Mouse (Mus musculus): ENCODE measurements around the gene Anks6.
A peak's percentile ranks its signal among the peaks of the same experiment; 100 is the strongest.

Anks6 gene

DNA sequence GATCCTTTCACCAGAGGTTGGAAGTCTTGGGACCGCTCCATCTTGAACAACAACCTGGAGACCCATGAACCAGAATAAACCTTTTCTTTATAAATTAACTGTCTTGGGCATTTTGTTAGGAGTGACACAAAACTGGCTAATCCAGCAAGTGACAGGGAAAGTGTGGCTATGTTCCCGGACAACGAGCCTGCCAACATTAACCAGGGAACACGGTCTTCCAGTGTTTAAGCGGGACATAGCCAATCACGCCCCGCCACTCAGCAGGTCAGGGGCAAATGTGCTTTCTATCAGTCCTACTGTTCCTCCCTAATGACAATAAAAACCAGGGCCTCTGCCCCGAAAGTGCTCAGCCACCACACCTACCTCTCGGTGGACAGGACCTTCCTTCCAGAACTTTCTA, 13.4 kb downstream of the Anks6 start:
- DNase-seq = no peak

DNA sequence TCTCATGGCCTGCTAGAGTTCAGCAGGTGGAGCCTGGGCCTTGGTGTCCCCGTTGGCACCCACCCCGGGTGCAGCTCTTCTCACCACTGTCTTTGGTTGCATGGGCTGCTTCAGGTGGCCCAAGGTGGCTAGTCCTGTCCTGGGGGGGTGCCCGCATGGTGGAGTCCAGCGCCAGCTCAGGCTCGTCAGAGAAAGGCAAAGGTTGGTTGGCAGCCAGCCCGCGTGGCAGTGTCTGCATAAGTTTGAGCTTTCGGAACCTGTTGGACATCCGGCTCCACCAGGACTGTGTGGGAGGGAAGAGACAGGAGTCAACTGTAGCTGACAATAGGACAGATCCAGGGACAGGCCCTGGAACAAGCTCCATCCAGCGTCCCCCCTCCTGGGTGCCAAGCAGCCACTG, 17.6 kb downstream of the Anks6 start:
- DNase-seq = no peak

- peak; percentile 86 for DNase-seq
Observed at GRCm38 (mm10) chr4:47037321-47037657, 19.9 kb downstream of the Anks6 start.

GRCm38 (mm10) chr4:47036486-47037320, 20.5 kb downstream of the Anks6 start:
- no peak for DNase-seq

GRCm38 (mm10) chr4:47035536-47035935, 21.7 kb downstream of the Anks6 start:
- no peak for DNase-seq

DNA sequence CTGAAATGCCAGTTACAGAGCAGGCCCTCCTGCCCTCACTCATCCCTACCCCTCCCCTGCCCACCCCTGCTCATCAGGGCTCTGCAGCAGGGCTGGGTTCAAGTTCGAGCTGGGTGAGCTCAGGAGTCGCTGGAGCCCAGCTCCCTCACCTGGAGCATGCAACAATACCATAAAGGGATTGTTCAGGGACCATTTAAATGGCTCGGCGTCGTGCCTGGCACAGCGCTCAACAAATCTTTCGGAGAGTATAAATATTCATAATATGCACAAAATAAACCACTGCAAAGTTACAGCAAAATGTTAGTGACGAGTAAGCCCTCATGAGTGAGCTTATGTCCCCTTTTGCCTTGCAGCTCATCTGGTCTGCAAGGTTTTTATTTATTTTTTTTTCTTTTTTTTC, 25.1 kb downstream of the Anks6 start:
- no peak for DNase-seq

- DNase-seq = no peak
Observed at GRCm38 (mm10) chr4:47028791-47029190, 28.4 kb downstream of the Anks6 start.

DNA sequence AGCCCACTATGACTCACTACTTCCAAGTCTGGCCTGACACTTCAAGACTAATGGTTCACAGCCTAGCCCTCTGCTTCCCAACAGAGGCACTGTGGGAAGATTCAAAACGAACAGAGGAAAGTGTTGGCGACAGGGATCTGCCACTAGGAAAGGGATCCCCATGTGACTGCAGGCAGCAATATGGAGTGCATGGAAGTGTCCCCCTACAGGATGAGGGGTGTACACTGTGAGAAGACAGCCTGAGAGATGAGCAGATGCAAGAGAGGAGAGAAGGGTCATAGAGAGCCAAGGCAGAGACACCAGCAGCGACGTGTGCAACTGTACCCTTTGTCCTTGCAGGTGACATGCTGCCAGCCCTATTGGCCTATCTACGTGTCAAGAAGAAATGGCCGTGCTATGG, 33.3 kb downstream of the Anks6 start:
- DNase-seq = no peak

- no peak for DNase-seq
Observed at GRCm38 (mm10) chr4:47022804-47023603, 34.2 kb downstream of the Anks6 start.

DNA sequence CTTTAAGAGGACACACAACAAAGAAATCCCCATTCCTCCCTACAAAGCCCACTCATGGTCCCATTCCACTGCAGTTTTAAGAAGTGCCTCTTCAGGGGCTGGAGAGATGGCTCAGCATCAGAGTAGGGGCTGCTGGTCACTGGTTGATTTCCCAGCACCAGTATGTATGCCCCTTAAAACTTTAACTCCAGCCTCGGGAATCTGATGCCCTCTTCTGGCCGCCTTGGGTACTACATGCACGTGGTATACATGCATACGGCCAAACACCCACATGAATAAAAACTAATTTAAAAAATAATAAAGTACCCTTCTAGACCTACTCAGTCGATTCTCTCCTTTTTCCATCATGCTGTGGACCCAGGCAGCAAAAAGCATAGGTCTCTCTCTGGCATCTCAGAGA, 36.7 kb downstream of the Anks6 start:
- peak; percentile 75 for DNase-seq

GRCm38 (mm10) chr4:47015156-47015555, 42.1 kb downstream of the Anks6 start:
- DNase-seq = peak; percentile 18

DNA sequence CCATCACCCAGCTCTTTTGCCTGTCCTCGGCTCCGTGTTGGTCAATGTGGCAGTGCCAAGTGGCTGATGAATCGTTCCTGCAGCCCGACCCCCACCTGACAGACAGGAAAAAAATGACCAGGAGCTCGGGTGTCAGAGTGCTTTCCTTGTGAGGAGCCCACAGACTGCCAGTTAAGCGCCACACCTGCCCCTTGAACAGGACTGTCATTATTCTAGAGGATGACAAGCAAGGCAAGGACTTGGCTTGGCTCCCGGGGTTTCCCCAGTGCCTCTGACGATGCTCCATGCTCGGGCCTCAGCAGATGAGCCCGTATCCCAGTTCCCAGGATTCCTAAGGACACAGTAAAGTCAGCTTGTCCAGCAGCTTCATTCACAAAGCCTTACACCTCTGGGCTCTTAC, 44.8 kb downstream of the Anks6 start:
- no peak for DNase-seq

DNA sequence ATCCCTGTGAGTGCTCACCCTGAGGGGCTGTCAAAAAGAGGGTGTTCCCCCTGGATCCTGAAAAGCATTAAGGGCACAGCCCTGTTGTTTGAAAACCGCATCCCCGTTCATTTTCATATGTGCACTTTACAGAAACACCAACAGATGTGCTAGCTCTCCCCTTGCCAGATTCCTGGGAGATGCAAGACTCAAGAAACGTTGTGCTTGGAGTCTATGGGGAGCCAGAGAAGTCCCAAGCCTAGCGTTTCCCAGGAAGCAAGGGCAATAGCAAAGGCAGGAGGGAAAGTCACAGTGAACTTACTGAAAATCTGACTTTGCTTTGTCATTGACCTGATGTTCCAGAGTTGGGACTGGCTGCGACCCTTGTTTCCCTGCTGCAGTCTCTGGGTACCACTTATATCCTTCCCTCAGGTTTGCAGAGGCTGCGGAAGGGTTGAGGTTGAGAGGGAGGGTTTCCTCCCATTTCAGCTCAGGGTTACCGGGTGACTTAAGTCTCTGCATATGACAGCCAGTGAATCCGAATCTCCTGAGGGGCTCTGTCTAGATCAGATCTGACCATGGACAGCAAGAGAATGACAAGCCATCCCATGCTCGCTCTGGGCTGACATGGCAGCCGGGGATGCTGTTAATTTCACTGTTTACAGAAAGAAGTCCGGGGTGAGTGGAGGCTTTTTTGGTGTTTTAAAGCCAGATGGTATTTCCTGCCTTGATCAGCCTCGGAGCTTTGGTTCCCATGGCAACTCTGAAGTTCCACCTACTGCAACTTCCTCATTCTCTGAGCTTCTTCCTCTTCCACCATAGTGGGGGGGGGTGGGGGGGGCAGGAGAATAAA, 46.6 kb downstream of the Anks6 start:
- peak; percentile 77 for DNase-seq

GRCm38 (mm10) chr4:47000626-47001395, 56.4 kb downstream of the Anks6 start:
- no peak for DNase-seq

DNA sequence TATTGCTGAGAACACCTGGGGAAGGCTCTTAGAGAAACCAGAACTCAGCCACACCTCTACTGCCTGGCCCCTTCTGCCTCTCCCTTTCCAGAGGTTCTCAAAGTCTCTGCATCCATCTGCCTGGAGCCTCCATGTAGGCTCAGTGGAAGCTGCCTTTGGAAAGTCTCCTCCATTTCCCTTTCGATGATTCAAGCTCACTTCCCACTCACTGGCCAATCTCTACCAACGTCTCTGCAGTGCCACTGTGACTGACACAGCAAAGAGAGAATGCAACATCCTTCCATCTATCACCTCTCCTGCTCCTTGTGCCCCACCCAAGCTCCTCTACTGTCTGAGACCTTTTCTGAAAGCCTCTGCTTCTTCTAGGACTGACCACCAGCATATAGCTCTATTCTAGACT, 59.3 kb downstream of the Anks6 start:
- DNase-seq = no peak

- peak; percentile 19 for DNase-seq
Observed at GRCm38 (mm10) chr4:46992827-46993473, 64.3 kb downstream of the Anks6 start.

- DNase-seq = no peak
Observed at GRCm38 (mm10) chr4:46991959-46992316, 65.3 kb downstream of the Anks6 start.

DNA sequence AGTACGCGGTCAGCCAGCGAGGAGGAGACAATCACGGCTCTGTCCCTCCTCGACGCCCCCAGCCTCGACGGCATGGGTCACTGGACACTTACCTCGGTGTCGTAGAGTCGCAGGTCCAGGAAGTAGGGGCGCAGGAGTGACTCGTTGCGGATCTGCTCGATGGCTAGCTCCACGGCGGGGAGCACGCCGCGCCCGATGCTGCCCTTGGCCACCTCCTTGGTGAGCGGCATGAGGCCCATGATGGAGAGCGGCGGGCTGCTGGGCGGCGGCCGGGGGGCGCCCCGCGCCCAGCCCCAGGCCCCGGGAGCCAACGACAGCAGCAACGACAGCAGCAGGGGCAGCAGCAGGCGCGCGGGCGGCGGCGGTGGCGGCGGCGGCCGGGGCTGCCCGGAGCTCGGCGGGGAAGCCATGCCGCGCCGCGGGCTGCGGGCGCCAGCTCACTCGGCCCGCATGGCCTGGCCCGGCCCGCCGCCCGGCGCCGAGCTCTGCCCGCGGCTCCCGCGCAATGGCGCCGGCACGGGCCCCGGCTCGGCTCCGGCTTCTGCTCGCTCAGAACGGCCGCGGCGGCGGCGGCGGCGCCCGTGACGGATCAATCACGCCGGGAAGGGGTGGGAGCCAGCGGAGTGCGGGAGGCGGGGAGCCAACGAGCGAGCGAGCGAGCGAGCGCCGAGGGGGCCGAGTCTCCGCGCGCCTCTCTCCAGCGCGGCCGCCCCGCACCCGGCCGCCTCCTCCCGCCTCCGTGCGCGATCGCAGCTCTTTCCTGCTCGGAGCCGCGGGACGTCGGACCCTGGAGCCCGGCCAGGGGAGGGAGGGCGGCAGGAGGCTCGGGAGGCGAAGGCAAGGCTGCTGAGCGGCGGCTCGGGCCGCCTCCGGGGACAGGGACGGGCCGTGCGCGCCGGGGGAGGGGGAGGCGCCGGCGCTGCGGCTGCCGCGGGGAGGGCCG, 65.9 kb downstream of the Anks6 start, which contains the start of gene Gabbr2:
Gene Gabbr2 (minus strand): TSS at position 858 of the 943 bp plus-strand sequence.
- DNase-seq = no peak

DNA sequence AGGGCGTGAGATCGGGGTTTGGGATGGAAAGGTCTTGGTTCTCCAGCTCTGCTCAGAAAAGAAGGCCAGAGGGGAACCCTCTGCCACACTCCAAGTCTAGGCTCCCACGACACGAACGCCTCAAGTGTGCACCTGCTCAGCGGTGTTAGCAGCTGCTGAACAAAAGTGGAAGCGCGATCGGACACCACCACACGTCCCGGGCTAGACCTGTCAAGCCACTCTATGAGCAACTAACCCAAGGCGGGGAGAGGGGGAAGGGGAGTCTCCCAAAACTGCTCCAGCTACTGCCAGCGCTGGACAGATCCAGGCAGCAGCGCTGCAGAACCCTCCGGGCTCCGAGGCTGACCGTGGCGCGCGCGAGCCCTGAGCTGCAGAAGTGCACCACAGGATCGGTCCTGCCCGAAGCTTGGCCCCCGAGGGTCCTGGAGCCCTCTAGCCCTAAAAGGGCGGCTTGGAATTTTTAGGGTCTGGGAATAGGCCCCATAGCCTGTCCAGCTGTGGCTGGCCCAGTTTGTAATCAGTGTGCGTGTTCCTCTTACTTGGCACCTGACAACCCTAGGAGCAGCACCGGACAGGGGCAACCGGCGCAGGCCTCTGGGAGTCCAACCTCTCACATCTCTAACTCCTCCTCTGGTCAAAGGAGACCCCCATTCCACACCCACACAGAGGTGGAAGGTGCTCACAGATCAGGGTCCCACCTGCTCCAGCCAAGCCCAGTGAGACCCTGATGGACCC, 66.8 kb downstream of the Anks6 start:
- DNase-seq = no peak

DNA sequence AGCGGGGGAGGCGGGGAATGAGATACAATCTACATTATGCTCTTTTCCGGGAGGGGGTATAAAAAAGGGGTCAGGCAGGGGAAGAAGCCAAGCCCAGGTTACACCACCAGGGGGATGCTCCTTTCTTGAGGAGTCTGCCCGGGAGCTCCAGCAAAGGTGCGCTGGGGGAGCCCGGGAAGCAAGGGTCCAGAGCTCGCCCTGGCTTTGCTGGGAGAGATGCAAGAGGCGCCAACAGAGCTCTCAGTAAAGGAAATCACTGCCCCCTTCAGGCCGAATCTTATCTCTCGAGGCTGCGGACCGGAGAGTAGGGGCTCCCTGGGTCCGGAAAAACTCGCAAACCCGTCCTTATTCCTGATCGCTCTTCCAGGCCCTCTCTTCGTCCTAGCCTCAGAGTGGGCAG, 67.4 kb downstream of the Anks6 start:
- peak; percentile 17 for DNase-seq
